Comparison of ENCODE assay signal across 1 mouse cellular context in genomic region chr3:95962182-95962581, GRCm38 (mm10). TPM values are rescaled to one million over a fixed set of nuclear protein-coding genes. Genes with fewer than 3 reads are reported as not detected.
"Had no signal": no experiment of that assay in that cellular context is flagged by ENCODE, and none has a peak within 500 bp of the region (broad histone marks: within the 10 kb centered on the region; RNA-seq: fewer than 3 reads in every experiment).

No protein-coding gene starts in this region.

RNA-seq across cellular contexts. Expression of gene Car14, which starts 57.7 kb away (rescaled TPM):
- polyA plus RNA-seq: inflammation-experienced regulatory T-cells, adult 6 months had no signal
